Mouse (Mus musculus): ENCODE measurements around the gene Plpp7.

GRCm38 (mm10) chr2:32150924-32151659, 55.8 kb downstream of the Plpp7 start, which contains the start of gene Prrc2b:
- TF ChIP-seq POLR2A (IDR thresholded peaks at IDR 0.05; ENCODE audit: borderline replicate concordance, low read depth, low read length) (no peak), CTCF (IDR thresholded peaks at IDR 0.05; ENCODE audit: low read depth, low read length) (no peak)

Data from bone marrow macrophage, adult 2 months (primary cell).